Mouse (Mus musculus) liver, adult 2 months (tissue): Measurements from ENCODE around the gene Gm49353. TPM values are rescaled to one million over a fixed set of nuclear protein-coding genes. Genes with fewer than 3 reads are reported as not detected.

ENCODE experiments used
- DNase-seq: peaks from one replicate; pipeline ENCODE4 v3.0.0-alpha.2; 2011; ENCODE audit warnings: low read depth, low spot score; ENCODE audit errors: extremely low read depth
- H3K27ac ChIP-seq: fragments of 200-500 bp; replicated peaks from 2 replicates; pipeline ENCODE4 v1.5.1; 2012; ENCODE audit warnings: low read depth, mild to moderate bottlenecking, control low read depth, inconsistent platforms, low read length; ENCODE audit not compliant: insufficient read depth
- H3K27me3 ChIP-seq: fragments of 200-500 bp; 2 replicates; pipeline ENCODE4 v1.6.1; 2012; ENCODE audit warnings: mild to moderate bottlenecking, moderate library complexity, low read length, inconsistent platforms; ENCODE audit not compliant: control insufficient read depth, insufficient read depth
- H3K36me3 ChIP-seq: fragments of 200-500 bp; 2 replicates; pipeline ENCODE4 v1.6.1; 2012; ENCODE audit warnings: low read length, inconsistent platforms; ENCODE audit not compliant: control insufficient read depth, insufficient read depth
- H3K4me1 ChIP-seq: fragments of 200-500 bp; 2 replicates; pipeline ENCODE4 v1.6.1; 2011; ENCODE audit warnings: low read length; ENCODE audit not compliant: control insufficient read depth, insufficient read depth
- H3K4me3 ChIP-seq: fragments of 200-500 bp; 2 replicates; pipeline ENCODE4 v1.5.1; 2011; ENCODE audit warnings: low read depth, mild to moderate bottlenecking, control low read depth, low read length, moderate library complexity; ENCODE audit not compliant: insufficient read depth
- H3K79me2 ChIP-seq: fragments of 200-500 bp; 2 replicates; pipeline ENCODE4 v1.6.1; 2012; ENCODE audit warnings: inconsistent platforms, mild to moderate bottlenecking, low read length, moderate library complexity; ENCODE audit not compliant: control insufficient read depth, insufficient read depth
- H3K9ac ChIP-seq: fragments of 200-500 bp; 2 replicates; pipeline ENCODE4 v1.6.1; 2012; ENCODE audit warnings: low read depth, mild to moderate bottlenecking, control low read depth, inconsistent platforms, low read length
- CTCF ChIP-seq: fragments of 200-500 bp; IDR thresholded peaks from 2 replicates; pipeline ENCODE4 v1.5.1; 2011; ENCODE audit warnings: low read depth, low read length, control low read depth
- POLR2A ChIP-seq: fragments of 200-500 bp; IDR thresholded peaks from 2 replicates; pipeline ENCODE4 v1.6.1; 2011; ENCODE audit warnings: low read length, control low read depth; ENCODE audit not compliant: insufficient read depth; ENCODE audit errors: extremely low read depth
- WGBS: fragments of 180-500 bp; shearing (Covaris S2); methylation state at CpG from one replicate; pipeline ENCODE4 v1.1.7; 2018; 5-methylcytosine and 5-hydroxymethylcytosine counted together
- polyA plus RNA-seq: library from polyadenylated mRNA; depleted of rRNA; stranded (reverse); fragments of >200 nt; gene quantifications from 2 replicates; pipeline ENCODE4 v1.2.3, GENCODE M21; 2012; rRNA removed
- total RNA-seq: library from RNA; depleted of rRNA; stranded (reverse); fragments of >200 nt; gene quantifications from 2 replicates; pipeline ENCODE4 v1.2.3, GENCODE M21; 2014; rRNA removed

Gene Gm49353
- total and polyA plus RNA-seq, 2 experiments: not detected

DNA sequence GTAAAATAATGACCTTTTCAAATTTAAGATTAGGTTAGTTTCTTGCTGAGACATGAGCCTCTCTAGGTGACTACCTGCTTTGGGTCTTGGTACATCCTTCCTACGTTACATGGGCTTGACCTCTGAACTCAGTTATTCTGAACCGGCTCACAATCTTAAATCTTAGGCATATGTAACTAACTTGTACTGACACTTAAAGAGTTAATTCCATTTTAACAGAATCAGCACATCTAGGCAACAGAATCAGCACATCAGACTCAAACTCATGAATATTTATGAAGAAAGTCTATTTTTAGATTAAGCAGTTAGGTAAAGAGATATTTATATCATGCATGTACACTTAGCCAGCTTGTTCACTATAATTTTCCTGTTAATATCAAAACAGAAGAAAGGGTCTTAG, 18.7 kb downstream of the Gm49353 start:
- no peaks in the 10 kb centered on the region for H3K79me2 ChIP-seq
- no peaks in the 10 kb centered on the region for H3K36me3 ChIP-seq
- DNase-seq: no peak
- TF ChIP-seq CTCF (no peak), POLR2A (no peak)
- no peak overlapping the region for H3K9ac ChIP-seq
- H3K27ac ChIP-seq: no peak overlapping the region
- no peak overlapping the region for H3K4me3 ChIP-seq
- no peaks in the 10 kb centered on the region for H3K4me1 ChIP-seq
- WGBS: 71% methylated on average over 2 of the region's 2 CpGs
- no peaks in the 10 kb centered on the region for H3K27me3 ChIP-seq

DNA sequence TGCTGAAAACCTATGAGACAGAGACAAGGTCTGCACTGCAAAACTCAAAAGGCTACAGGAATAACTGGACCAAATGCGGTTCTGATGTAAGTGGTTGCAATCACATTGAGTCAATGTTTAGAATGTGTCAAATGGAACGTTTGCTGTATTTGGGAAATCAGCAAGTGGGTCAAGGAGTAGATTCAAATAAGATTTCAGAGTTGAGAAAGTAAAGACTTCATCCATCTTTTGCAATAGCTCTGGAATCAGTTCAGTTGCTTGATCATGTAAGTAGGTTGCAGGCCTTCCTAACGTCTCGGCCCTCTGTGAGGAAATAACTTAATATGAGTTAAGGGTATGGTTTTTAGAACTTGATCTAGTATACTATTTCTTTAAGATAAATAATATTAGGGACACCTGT, 26.6 kb downstream of the Gm49353 start:
- Histone ChIP-seq H3K36me3 (no peaks in the 10 kb centered on the region), H3K79me2 (no peaks in the 10 kb centered on the region), H3K4me3 (no peak overlapping the region), H3K27me3 (no peaks in the 10 kb centered on the region), H3K27ac (no peak overlapping the region), H3K4me1 (no peaks in the 10 kb centered on the region), H3K9ac (no peak overlapping the region)
- DNase-seq: no peak
- WGBS: 79% methylated on average over 4 of the region's 4 CpGs
- TF ChIP-seq CTCF (no peak), POLR2A (no peak)

DNA sequence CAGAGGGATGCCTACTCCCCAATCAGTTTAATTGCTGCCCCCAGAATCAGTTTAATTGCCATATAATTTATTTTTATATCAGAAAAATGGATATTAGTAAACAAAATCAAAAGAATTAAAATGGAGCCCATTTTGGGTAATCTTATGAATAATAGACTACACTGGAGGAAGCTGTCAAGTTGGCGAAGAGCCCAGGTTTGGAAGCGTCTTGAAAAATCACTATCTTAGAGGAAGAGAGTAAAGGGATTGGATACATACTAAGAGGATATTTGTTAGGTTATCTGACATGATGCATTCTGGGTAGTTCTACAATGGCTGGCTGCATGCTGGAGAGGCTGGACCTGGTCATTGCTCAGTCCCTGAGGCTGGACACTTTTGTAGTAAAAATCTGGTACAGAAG, 32.5 kb downstream of the Gm49353 start:
- Histone ChIP-seq H3K27ac (no peak overlapping the region), H3K4me1 (no peaks in the 10 kb centered on the region), H3K36me3 (no peaks in the 10 kb centered on the region), H3K9ac (no peak overlapping the region), H3K27me3 (no peaks in the 10 kb centered on the region), H3K4me3 (no peak overlapping the region), H3K79me2 (no peaks in the 10 kb centered on the region)
- no peak for DNase-seq
- TF ChIP-seq CTCF: no peak
- TF ChIP-seq POLR2A: no peak
- 73% methylated on average over 2 of the region's 2 CpGs for WGBS

Other genes starting within 250 kb of the Gm49353 start
- 0.34 TPM in 1 of 2 replicates, not detected in the other for gene 2310057J18Rik, start 212.7 kb upstream of the Gm49353 start, total RNA-seq
- not detected in 2 replicates for gene 2310057J18Rik, start 212.7 kb upstream of the Gm49353 start, polyA plus RNA-seq
- not detected in 2 replicates for gene Soga3, start 55.1 kb upstream of the Gm49353 start, total RNA-seq
- gene Soga3, start 55.1 kb upstream of the Gm49353 start, polyA plus RNA-seq: not detected in 2 replicates
- gene 9330159F19Rik, start 12.7 kb downstream of the Gm49353 start, total RNA-seq: under 0.01 and 0.13 TPM in 2 replicates
- not detected in 2 replicates for gene 9330159F19Rik, start 12.7 kb downstream of the Gm49353 start, polyA plus RNA-seq
- gene Echdc1, start 114.2 kb downstream of the Gm49353 start, total RNA-seq: 65.2 and 100 TPM in 2 replicates
- 12.4 and 17.9 TPM in 2 replicates for gene Echdc1, start 114.2 kb downstream of the Gm49353 start, polyA plus RNA-seq
- gene Rnf146, start 163.5 kb downstream of the Gm49353 start, total RNA-seq: 27.8 and 30.1 TPM in 2 replicates
- gene Rnf146, start 163.5 kb downstream of the Gm49353 start, polyA plus RNA-seq: 11.2 and 12.9 TPM in 2 replicates